Mouse (Mus musculus): Measurements from ENCODE around the gene Iqgap1.

- TF ChIP-seq CTCF (conservative IDR thresholded peaks at IDR 0.05; ENCODE audit: insufficient read depth, insufficient read length, low read depth, low read length), result no peak
- TF ChIP-seq POLR2A (IDR thresholded peaks at IDR 0.05; ENCODE audit: low read depth, low read length), result no peak
These were observed 106.7 kb downstream of the Iqgap1 start for GRCm38 (mm10) chr7:80719038-80719437.
